Mouse (Mus musculus) thymus, postnatal 4 days (tissue): ENCODE measurements around the gene Sesn2.
A peak's percentile ranks its signal among the peaks of the same experiment; 100 is the strongest.
"Not testable (repeated sequence)": the region's sequence is repeated elsewhere in the genome, so short reads cannot be mapped to it uniquely, and the experiment has no call there.

Experiments used
- DNase-seq: peaks from one replicate; pipeline ENCODE4 v3.0.0; 2021

Gene Sesn2

DNA sequence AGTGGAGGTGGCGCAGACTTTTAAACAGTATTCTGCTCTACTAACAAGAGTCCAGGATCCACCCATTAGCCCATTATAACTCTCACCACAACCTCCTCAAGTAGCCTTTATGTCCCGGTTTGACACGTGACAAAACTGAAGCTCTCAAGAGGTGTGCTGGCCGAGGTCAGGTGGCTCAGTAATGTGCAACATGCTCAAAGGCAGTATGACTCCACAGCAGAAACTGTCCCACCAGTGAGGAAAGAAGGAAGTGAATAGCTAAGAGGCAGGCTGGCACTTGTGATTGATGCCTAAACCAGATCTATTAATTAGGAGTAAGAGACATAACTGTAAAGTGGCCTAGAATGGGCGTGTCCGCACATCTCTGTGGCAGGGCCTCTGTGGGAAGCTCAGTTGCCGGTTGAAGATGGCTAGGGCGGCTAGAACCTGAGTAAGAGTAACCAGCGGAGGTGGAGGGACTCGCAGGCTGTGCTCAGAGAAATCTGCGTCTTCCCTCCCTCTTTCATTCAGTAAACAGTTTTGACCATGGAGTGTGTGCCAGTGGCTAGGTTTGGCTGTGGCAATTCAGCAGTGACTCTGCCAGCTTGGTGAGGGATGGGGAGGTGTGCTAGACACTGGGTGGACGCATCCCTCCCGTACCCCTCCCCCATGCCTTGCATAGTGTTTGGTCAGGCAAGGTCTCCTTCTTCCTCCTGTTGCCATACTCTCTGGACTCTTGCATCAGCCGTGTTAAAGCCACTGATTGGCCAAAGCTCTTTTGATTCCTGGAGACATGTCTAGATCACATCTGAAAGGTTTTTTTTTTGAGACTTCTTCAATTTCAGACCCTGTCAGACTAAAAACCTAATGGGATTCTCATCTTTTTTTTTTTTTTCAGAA, 3.3 kb upstream of the Sesn2 start:
- peak; percentile 23 for DNase-seq

GRCm38 (mm10) chr4:132512080-132512479, 1.8 kb upstream of the Sesn2 start:
- no peak for DNase-seq

DNA sequence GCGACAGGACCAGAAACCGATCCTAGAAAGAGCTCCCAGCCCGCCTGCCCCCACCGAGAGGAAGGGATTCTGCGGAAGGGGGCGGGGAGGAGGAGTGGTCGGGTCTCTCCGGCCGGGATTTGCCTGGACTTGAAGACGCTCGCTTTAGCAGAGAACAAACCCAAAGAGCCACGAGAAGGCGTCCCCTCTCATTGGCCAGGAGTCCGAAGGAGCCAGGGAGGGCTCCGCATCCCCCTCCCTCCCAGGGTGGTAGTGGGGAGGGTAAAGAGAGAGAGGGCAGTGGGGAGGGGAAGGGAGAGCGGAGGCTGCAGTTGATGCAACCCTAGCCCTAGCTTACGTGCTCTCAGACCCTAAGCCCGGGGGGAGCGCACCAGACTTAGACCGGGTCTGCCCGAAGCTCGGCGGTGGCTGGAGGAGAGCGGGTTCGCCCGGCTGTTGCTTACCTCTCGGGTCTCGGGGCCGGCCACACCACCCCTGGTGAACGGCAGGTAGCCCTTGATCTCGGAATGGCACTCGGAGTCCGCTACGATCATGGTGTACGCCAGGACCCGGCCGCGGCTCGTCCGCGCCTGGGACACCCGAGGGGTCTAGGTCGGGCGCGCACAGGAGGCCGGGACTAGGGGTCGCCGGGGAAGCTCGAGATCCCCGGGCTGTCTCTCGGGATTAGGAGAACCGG, 542 bp downstream of the Sesn2 start:
- DNase-seq = peak; percentile 40

- DNase-seq = no peak
Observed at GRCm38 (mm10) chr4:132507210-132507609, 3.1 kb downstream of the Sesn2 start.

DNA sequence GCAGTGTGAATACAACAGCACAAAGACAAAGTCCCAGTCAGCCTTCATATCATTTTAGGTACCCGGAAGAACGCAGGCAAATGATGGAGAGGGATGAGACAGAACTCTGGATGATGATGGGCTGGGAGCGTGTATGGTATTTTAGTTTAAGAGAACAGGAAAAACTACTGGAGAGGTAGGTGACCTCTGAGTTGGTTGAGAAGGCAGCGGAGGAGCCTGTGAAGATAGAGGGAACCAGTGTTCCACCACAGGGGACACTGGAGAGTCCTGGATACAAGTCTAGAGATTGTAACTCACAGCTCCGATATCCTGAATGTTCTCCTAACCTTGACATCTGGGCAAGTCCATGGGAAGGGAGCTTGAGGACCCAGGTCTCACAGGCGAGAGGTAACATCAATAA, 4.1 kb downstream of the Sesn2 start:
- no peak for DNase-seq

DNA sequence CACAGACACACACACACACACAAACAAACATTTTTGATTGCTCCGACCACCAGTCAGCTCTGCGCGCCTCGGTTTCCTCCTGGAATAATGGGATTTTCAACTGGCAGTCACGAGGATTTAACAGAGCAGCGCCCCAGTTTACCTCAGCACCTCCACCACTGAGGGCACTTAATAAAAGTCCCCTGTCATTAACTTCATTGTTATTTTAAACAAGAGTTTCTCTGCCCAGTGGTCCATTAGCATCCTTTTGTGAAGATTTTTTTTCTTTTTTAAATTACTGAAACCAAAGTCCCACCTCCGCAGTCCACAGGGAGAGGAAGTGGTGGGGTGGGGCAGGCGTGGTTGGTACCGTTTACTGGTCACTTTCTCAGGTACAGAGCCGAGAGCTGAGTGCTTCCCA, 4.5 kb downstream of the Sesn2 start:
- DNase-seq = no peak

- DNase-seq = no peak
Observed at GRCm38 (mm10) chr4:132505034-132505738, 5.1 kb downstream of the Sesn2 start.

DNA sequence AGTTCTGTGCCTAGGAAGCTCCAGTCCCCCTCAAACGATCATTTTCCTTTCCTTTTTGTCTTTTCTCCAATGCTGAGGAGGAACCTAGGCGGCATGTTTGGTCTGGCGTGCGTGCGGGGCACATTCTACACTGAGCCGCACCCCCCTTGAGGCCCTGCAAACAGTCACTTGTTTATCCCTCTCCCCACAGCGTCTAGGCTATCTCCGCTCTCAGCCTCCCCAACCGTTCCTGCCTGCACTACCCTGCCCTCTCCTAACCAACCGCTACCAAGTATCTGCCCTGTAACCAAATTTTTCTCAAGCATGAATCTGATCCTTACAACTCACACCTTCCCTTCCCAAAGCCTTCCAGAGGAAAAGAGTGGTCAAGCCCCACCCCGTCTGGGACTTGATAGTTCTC, 7.0 kb downstream of the Sesn2 start:
- DNase-seq = no peak

DNA sequence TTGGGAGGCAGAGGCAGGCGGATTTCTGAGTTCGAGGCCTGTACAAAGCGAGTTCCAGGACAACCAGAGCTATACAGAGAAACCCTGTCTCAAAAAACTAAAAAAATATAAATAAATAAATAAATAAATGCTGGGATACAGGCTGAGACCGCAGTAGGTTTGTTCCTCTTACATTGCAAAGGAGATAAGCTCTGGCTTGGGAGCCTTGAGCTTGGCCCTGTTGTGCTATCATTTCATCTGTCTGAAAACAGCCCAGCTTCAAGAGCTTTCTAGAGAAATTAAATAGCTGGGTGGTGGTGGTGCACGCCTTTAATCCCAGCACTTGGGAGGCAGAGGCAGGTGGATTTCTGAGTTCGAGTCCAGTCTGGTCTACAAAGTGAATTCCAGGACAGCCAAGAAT, 8.7 kb downstream of the Sesn2 start:
- no peak for DNase-seq

DNA sequence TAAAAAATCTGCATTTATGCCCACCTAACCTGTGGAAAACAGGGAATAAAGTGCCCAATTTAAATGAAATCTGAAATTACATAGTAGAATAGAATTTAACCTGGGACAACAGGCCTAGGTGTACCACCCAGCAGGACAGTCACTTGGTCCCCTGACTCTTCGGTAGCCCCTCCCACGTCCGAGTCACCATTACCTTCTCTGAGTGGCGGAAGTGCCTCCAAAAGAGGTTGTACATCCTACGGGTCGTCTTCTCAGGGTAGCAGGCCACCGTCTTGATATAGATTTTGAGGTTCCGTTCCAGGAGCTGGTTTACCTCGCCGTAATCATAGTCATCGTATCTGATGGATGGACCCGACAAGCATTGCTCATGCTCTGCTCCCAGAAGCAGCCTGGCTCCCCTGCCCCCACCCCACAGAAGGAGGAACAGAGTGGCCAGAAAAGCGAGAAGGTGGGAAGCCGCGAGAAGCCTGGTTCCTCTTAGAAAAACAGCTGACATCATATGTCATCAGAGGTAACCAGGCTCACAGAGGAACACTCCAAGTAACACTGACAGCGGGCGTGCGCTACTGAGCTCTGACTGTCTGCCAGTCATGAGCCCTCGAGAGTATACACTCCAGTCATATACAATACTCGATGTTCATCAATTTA, 15.9 kb downstream of the Sesn2 start:
- DNase-seq = no peak

- DNase-seq = no peak
Observed at GRCm38 (mm10) chr4:132492178-132493060, 17.9 kb downstream of the Sesn2 start.

DNA sequence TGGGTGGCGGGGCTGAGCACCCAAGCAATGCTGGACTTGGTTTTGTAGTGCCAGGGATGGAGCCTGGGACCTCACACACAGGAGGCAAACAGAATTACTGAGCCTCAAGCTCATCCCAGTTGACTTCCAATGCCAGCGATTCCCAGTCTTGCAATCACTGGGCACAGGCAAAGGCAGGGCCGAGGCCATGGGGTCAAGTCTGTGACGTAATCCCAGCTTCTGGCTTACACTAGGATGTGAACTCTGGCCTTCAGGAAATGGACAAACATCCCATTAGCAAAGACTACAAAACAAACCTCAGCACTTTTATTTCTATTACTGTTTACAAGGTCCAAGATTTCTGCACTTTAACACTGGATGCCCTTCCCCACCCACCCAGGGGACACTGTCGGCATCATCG, 18.6 kb downstream of the Sesn2 start:
- no peak for DNase-seq

- no peak for DNase-seq
Observed at GRCm38 (mm10) chr4:132491057-132491456, 19.2 kb downstream of the Sesn2 start.

DNA sequence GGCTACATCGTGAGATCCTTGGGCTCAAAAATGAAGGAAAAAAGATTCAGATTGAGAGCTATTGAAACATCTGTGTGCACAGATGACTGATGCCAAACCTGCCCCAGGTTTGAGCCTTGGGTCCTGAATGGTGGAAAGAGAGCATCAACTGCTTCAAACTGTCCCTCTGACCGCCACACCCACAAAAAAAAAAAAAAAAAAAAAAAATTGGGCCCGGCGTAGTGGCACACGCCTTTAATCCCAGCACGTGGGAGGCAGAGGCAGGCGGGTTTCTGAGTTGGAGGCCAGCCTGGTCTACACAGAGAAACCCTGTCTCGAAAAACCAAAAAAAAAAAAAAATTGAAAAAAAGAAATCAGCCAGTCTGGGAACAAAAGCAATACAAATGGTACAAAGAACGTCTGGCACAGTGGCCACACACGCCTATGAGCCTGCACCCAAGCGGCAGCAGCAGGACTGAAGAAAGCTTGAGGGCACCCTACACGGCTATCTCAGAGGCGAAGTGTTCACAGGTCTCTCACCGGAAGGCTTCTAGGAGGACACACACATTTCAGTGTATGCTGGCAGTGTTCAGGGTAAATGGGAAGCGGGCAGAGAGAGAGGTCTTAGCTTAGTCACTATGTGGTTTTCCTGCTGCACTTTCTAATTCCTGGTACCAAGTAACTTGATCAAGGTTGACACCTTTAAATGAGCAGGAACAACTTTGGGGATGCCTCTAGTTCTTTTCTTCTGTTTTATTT, 19.9 kb downstream of the Sesn2 start:
- no peak for DNase-seq

DNA sequence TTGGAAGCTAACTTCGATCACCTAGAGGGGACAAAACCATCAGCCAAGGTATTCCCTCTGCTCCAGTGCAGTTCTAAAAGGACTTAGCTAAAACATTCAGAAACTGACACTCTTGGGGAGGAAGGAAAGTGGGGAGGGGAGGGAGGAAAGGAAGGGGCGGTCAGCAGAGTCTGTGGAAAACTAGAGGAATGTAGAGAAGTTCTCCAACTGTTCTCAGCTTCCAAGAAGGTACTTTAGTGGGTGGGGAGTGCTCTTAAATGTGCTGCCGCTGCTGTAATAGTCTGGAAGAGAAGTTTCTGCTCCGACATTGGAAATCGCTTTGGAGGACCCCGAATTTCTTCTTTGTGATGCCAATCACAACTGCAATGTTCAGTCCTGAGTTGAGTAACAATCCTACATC, 21.3 kb downstream of the Sesn2 start:
- no peak for DNase-seq

GRCm38 (mm10) chr4:132488521-132488920, 21.8 kb downstream of the Sesn2 start:
- no peak for DNase-seq

DNA sequence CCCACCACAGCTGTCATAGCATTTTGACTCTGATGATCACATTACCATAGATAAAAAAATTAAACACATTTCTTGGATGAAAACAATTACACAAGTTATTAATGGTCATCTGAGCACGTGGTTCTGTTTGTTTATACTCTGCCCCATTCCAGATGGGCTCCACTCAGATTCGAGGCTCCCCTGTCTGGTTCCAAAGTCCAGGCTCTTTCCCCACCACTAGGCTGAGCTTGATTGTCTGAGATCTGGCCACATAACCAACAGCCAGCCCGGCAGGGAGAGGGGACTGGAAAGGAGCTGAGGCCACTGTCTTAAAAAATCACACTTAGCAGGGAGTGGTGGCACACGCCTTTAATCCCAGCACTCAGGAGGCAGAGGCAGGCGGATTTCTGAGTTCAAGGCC, 25.5 kb downstream of the Sesn2 start:
- no peak for DNase-seq

GRCm38 (mm10) chr4:132484231-132484630, 26.1 kb downstream of the Sesn2 start:
- DNase-seq = no peak

- no peak for DNase-seq
Observed at GRCm38 (mm10) chr4:132482956-132483608, 27.2 kb downstream of the Sesn2 start.

GRCm38 (mm10) chr4:132482104-132482503, 28.2 kb downstream of the Sesn2 start:
- DNase-seq = not testable (repeated sequence)

DNA sequence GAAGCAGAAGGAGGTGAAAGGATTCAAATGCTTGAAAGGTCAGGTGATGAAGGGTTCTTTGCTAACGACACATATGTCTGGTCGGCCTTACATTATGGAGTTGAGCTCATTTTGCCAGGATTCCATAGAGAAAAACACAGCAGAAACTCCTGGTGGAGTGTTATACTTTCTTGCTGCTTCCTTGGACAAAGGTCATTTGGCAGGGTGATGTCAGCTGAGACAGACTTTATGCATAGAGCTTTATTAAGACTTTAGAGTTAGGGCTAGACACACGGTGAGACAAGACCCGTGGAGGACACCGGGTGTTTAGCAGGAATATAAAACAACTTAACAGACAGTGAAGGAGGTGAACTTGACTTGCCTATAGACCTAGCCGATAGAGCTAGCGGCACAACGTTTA, 32.5 kb downstream of the Sesn2 start:
- DNase-seq = no peak
